Mouse (Mus musculus) liver, embryonic 15.5 days (tissue): ENCODE measurements around the gene Aox4. TPM values are rescaled to one million over a fixed set of nuclear protein-coding genes. Genes with fewer than 3 reads are reported as not detected.

ENCODE experiments used
- polyA plus RNA-seq: library from polyadenylated mRNA; unstranded; fragments of >200 nt; fragmentation: Nextera tagmentation; extraction: Ambion mirVana; gene quantifications from 2 replicates; pipeline ENCODE4 v1.2.1, GENCODE M21; 2015

The Aox4 gene
- polyA plus RNA-seq, 1 experiment from 2014 or later, result 0.09 TPM

Other genes with a start within 250 kb of the Aox4 start
- gene Sgo2a, start 214.4 kb upstream of the Aox4 start, polyA plus RNA-seq, result 8.6 and 8.9 TPM in 2 replicates
- 2.7 and 2.9 TPM in 2 replicates for gene Kctd18, start 191.4 kb upstream of the Aox4 start, polyA plus RNA-seq
- 0.25 and 0.26 TPM in 2 replicates for gene Aox1, start 180.5 kb upstream of the Aox4 start, polyA plus RNA-seq
- 1.0 and 2.9 TPM in 2 replicates for gene Aox3, start 97.3 kb upstream of the Aox4 start, polyA plus RNA-seq
- not detected in 2 replicates for gene Aox2, start 67.9 kb downstream of the Aox4 start, polyA plus RNA-seq
- gene Bzw1, start 182.5 kb downstream of the Aox4 start, polyA plus RNA-seq, result 110 and 123 TPM in 2 replicates
- gene Clk1, start 213.7 kb downstream of the Aox4 start, polyA plus RNA-seq, result 79.8 TPM in 2 replicates
- gene Nif3l1, start 234.8 kb downstream of the Aox4 start, polyA plus RNA-seq, result 13.2 and 13.9 TPM in 2 replicates
- 20.3 and 20.5 TPM in 2 replicates for gene Ppil3, start 235.1 kb downstream of the Aox4 start, polyA plus RNA-seq